Mouse (Mus musculus) left cerebral cortex, postnatal 10 days (tissue): ENCODE data around the gene Prss40. TPM values are rescaled to one million over a fixed set of nuclear protein-coding genes. Genes with fewer than 3 reads are reported as not detected.

Source experiments
- DNase-seq, 2 experiments: peaks; one replicate each; pipeline ENCODE4 v3.0.0; 2021 to 2022; ENCODE audit warnings: low spot score in 2 of 2, mixed read lengths in 1 of 2; ENCODE audit errors: extremely low spot score in 1 of 2
- intact Hi-C: fragments of 180-260 bp; cut with DNase I; formaldehyde crosslinking; loops from one replicate; pipeline ENCODE4 v1.15.1; 2025
- total RNA-seq, 2 experiments: library from RNA; stranded (reverse); gene quantifications; 2 replicates each; pipeline ENCODE4 v1.2.3; 2021

The Prss40 gene
- not detected for total RNA-seq

- intact Hi-C loops: no loop called here
- no peak for DNase-seq
Observed at GRCm38 (mm10) chr1:34560843-34561242, at the start of gene Prss40. Gene Prss40, minus strand, starts transcription at chr1:34560943.

GRCm38 (mm10) chr1:34602363-34602762, 41.6 kb upstream of the Prss40 start:
- intact Hi-C loops: loop anchor here (5.0 kb wide), 1 partner anchor 90 kb away; no protein-coding TSS in a partner anchor
- peak; percentile 38 to 75 for DNase-seq

- intact Hi-C loops: loop anchor here (5.0 kb wide), 1 partner anchor 89 kb away; no protein-coding TSS in a partner anchor
Observed at GRCm38 (mm10) chr1:34601323-34602047, 40.7 kb upstream of the Prss40 start.

GRCm38 (mm10) chr1:34600000-34600399, 39.3 kb upstream of the Prss40 start:
- no peak for DNase-seq
- intact Hi-C loops: loop anchor here (5.0 kb wide), 1 partner anchor 88 kb away; no protein-coding TSS in a partner anchor

More at GRCm38 (mm10) chr1:34601323-34602047, 40.7 kb upstream of the Prss40 start:
- DNase-seq: no peak

GRCm38 (mm10) chr1:34587298-34588096, 26.8 kb upstream of the Prss40 start:
- intact Hi-C loops: loop anchor here (10.0 kb wide), 1 partner anchor 123 kb away; no protein-coding TSS in a partner anchor
- DNase-seq: no peak

GRCm38 (mm10) chr1:34584736-34585135, 24.0 kb upstream of the Prss40 start:
- no peak for DNase-seq
- intact Hi-C loops: loop anchor here (10.0 kb wide), 1 partner anchor 120 kb away; no protein-coding TSS in a partner anchor

- peak; percentile 65 to 79 for DNase-seq
- intact Hi-C loops: loop anchor here (10.0 kb wide), 1 partner anchor 119 kb away; no protein-coding TSS in a partner anchor
Observed at GRCm38 (mm10) chr1:34583821-34584263, 23.1 kb upstream of the Prss40 start.

- intact Hi-C loops: loop anchor here (10.0 kb wide), 1 partner anchor 117 kb away; no protein-coding TSS in a partner anchor
- DNase-seq: no peak
Observed at GRCm38 (mm10) chr1:34582218-34582617, 21.5 kb upstream of the Prss40 start.

- no peak for DNase-seq
- intact Hi-C loops: loop anchor here (10.0 kb wide), 1 partner anchor 115 kb away; no protein-coding TSS in a partner anchor
Observed at GRCm38 (mm10) chr1:34579782-34580356, 19.1 kb upstream of the Prss40 start.

- intact Hi-C loops: no loop called here
- peak; percentile 75 to 89 for DNase-seq
Observed at GRCm38 (mm10) chr1:34578851-34579781, 18.4 kb upstream of the Prss40 start, which contains the start of gene Amer3. Gene Amer3, plus strand, starts transcription at chr1:34579657.

- intact Hi-C loops: no loop called here
- no peak for DNase-seq
Observed at GRCm38 (mm10) chr1:34573221-34573620, 12.5 kb upstream of the Prss40 start.

GRCm38 (mm10) chr1:34571431-34571830, 10.7 kb upstream of the Prss40 start:
- DNase-seq: no peak
- intact Hi-C loops: no loop called here

- intact Hi-C loops: no loop called here
- no peak for DNase-seq
Observed at GRCm38 (mm10) chr1:34569876-34570275, 9.1 kb upstream of the Prss40 start.

- intact Hi-C loops: no loop called here
- DNase-seq: no peak
Observed at GRCm38 (mm10) chr1:34568120-34568519, 7.4 kb upstream of the Prss40 start.

- no peak for DNase-seq
- intact Hi-C loops: no loop called here
Observed at GRCm38 (mm10) chr1:34564383-34565045, 3.8 kb upstream of the Prss40 start.

- intact Hi-C loops: loop anchor here (5.0 kb wide), 1 partner anchor 52 kb away; no protein-coding TSS in a partner anchor
- DNase-seq: no peak
Observed at GRCm38 (mm10) chr1:34554275-34554674, 6.5 kb downstream of the Prss40 start.

- intact Hi-C loops: loop anchor here (5.0 kb wide), 1 partner anchor 51 kb away; no protein-coding TSS in a partner anchor
- no peak for DNase-seq
Observed at GRCm38 (mm10) chr1:34553690-34554089, 7.1 kb downstream of the Prss40 start.
